Comparison of ENCODE assay signal across 8 mouse cellular contexts in genomic region chr15:102406196-102406911, GRCm38 (mm10). TPM values are rescaled to one million over a fixed set of nuclear protein-coding genes. Genes with fewer than 3 reads are reported as not detected.
DNase-seq lines count a peak whose midpoint lies in the region; ATAC-seq and TF ChIP-seq lines count a peak whose summit lies in the region.

No protein-coding gene starts in this region.

- no peaks in the 10 kb centered on the region for H3K27me3 ChIP-seq in ES-Bruce4 (ENCODE audit: control insufficient read depth, insufficient read depth, low read length, poor library complexity, severe bottlenecking)
- H3K27me3 ChIP-seq in forebrain, embryonic 10.5 days (ENCODE audit: poor library complexity, severe bottlenecking), result no peaks in the 10 kb centered on the region
- no peaks in the 10 kb centered on the region for H3K27me3 ChIP-seq in heart, postnatal 0 days (ENCODE audit: control insufficient read depth, insufficient read depth, low read length)
- no peaks in the 10 kb centered on the region for H3K27me3 ChIP-seq in lung, embryonic 14.5 days (ENCODE audit: insufficient read depth, low read length)

- H3K9ac ChIP-seq in ES-Bruce4 (ENCODE audit: low read depth, poor library complexity, severe bottlenecking), result peak overlapping the region; percentile 99
- H3K9ac ChIP-seq in heart, postnatal 0 days (replicated peaks; ENCODE audit: low read depth, low read length), result peak overlapping the region; percentile 96
- peak overlapping the region; percentile 96 for H3K9ac ChIP-seq in lung, embryonic 14.5 days

- H3K4me2 ChIP-seq in heart, postnatal 0 days (ENCODE audit: low read depth, low read length), result peak overlapping the region; percentile 60
- H3K4me2 ChIP-seq in lung, embryonic 14.5 days, result peak overlapping the region; percentile 56

- peak overlapping the region; percentile 51 for H3K4me3 ChIP-seq in ES-Bruce4 (ENCODE audit: low read depth, low read length)
- peak overlapping the region; percentile 79 for H3K4me3 ChIP-seq in forebrain, embryonic 10.5 days
- peak overlapping the region; percentile 78 for H3K4me3 ChIP-seq in heart, postnatal 0 days (ENCODE audit: low read depth, low read length)
- peak overlapping the region; percentile 72 for H3K4me3 ChIP-seq in lung, embryonic 14.5 days (ENCODE audit: low read depth, low read length)

- no peak for TF ChIP-seq CTCF in ES-Bruce4 (IDR thresholded peaks at IDR 0.05; ENCODE audit: low read depth, low read length)
- TF ChIP-seq CTCF in heart, postnatal 0 days (IDR thresholded peaks at IDR 0.05; ENCODE audit: low read depth), result no peak
- no peak for TF ChIP-seq CTCF in lung, embryonic 14.5 days (IDR thresholded peaks at IDR 0.05; ENCODE audit: low read depth)

- 0 out of 2 replicates have a peak, but pooled peaks have one; percentile 9 for TF ChIP-seq EP300 in ES-Bruce4 (IDR thresholded peaks at IDR 0.05; ENCODE audit: insufficient read depth, low read depth, low read length)
- TF ChIP-seq EP300 in heart, postnatal 0 days (IDR thresholded peaks at IDR 0.05; ENCODE audit: low read depth), result peak; percentile 35; the same call in 1 of the 2 replicates

- ATAC-seq in heart, postnatal 0 days (ENCODE audit: insufficient read depth, low read depth), result peak; percentile 89
- peak; percentile 21 for ATAC-seq in lung, embryonic 14.5 days (ENCODE audit: insufficient read depth)

- DNase-seq in c-Kit-negative CD71-positive TER-119-positive erythroid progenitor cells, embryonic 14.5 days (ENCODE audit: low read depth, low spot score), result peak; percentile 53
- peak; percentile 77 for DNase-seq in forebrain, embryonic 10.5 days (ENCODE audit: extremely low spot score, low spot score)
- DNase-seq in heart, postnatal 0 days (ENCODE audit: low spot score), result peak; percentile 74
- DNase-seq in layer of hippocampus, adult 18-20 months (ENCODE audit: low spot score in 2 of 2), result peak; percentile 57 to 63
- peak; percentile 86 for DNase-seq in lung, embryonic 14.5 days
- peak; percentile 76 for DNase-seq in ovary, postnatal 14 days (ENCODE audit: low spot score)
- DNase-seq in thymus, postnatal 4 days, result peak; percentile 96

- no peak overlapping the region for H3K27ac ChIP-seq in ES-Bruce4 (ENCODE audit: insufficient read depth, low read length)
- H3K27ac ChIP-seq in forebrain, embryonic 10.5 days, result peak overlapping the region; percentile 99
- H3K27ac ChIP-seq in heart, postnatal 0 days (ENCODE audit: low read depth), result peak overlapping the region; percentile 98
- peak overlapping the region; percentile 100 for H3K27ac ChIP-seq in lung, embryonic 14.5 days (ENCODE audit: low read depth)

- H3K36me3 ChIP-seq in ES-Bruce4 (ENCODE audit: control insufficient read depth, insufficient read depth, low read length, poor library complexity, severe bottlenecking), result peaks cover 40% of the 10 kb centered on the region
- H3K36me3 ChIP-seq in forebrain, embryonic 10.5 days (replicated peaks), result peaks cover 39% of the 10 kb centered on the region
- H3K36me3 ChIP-seq in heart, postnatal 0 days (replicated peaks; ENCODE audit: control insufficient read depth, insufficient read depth, low read length), result peaks cover 32% of the 10 kb centered on the region
- peaks cover 37% of the 10 kb centered on the region for H3K36me3 ChIP-seq in lung, embryonic 14.5 days (ENCODE audit: insufficient read depth)

- under 1% methylated on average over 25 of the region's 69 CpGs for WGBS in forebrain, embryonic 10.5 days
- under 1% methylated on average over 36 of the region's 69 CpGs for WGBS in heart, postnatal 0 days
- WGBS in lung, embryonic 14.5 days, result 1% methylated on average over 27 of the region's 69 CpGs

- TF ChIP-seq POLR2A in ES-Bruce4 (IDR thresholded peaks at IDR 0.05; ENCODE audit: insufficient read depth, low read length), result no peak

- no peaks in the 10 kb centered on the region for H3K9me3 ChIP-seq in ES-Bruce4 (replicated peaks; ENCODE audit: control insufficient read depth, insufficient read depth, low read length, poor library complexity, severe bottlenecking)
- no peaks in the 10 kb centered on the region for H3K9me3 ChIP-seq in forebrain, embryonic 10.5 days
- H3K9me3 ChIP-seq in heart, postnatal 0 days (replicated peaks; ENCODE audit: control insufficient read depth, low read length), result no peaks in the 10 kb centered on the region
- H3K9me3 ChIP-seq in lung, embryonic 14.5 days (ENCODE audit: low read depth, low read length), result no peaks in the 10 kb centered on the region

- peaks cover 5% of the 10 kb centered on the region for H3K4me1 ChIP-seq in ES-Bruce4 (ENCODE audit: control insufficient read depth, insufficient read depth, low read length)
- H3K4me1 ChIP-seq in forebrain, embryonic 10.5 days, result peaks cover 55% of the 10 kb centered on the region
- peaks cover 19% of the 10 kb centered on the region for H3K4me1 ChIP-seq in heart, postnatal 0 days (ENCODE audit: control insufficient read depth, insufficient read depth)
- H3K4me1 ChIP-seq in lung, embryonic 14.5 days (ENCODE audit: insufficient read depth), result peaks cover 21% of the 10 kb centered on the region

RNA-seq across cellular contexts. Expression of gene Sp1, which starts 0.4 kb away (rescaled TPM):
- 103 and 106 TPM in 2 replicates for polyA plus RNA-seq in ES-Bruce4 (2011; ENCODE audit: insufficient read depth, insufficient read length, low read depth, missing spikeins)
- polyA plus RNA-seq in forebrain, embryonic 10.5 days (2016; fragmentation: Nextera tagmentation; extraction: Ambion mirVana), result 9.7 and 9.9 TPM in 2 replicates
- 32.1 and 32.6 TPM in 2 replicates for total RNA-seq in heart, postnatal 0 days (2014; rRNA removed; ENCODE audit: low replicate concordance)
- 3.0 and 3.1 TPM in 2 replicates for polyA plus RNA-seq in heart, postnatal 0 days (2015; fragmentation: Nextera tagmentation; extraction: Ambion mirVana)
- 10 to 100 TPM; 25.7 to 26.3 TPM for total RNA-seq in layer of hippocampus, adult 18-20 months (2021)
- 15.3 and 16.1 TPM in 2 replicates for polyA plus RNA-seq in lung, embryonic 14.5 days (2014; fragmentation: Nextera tagmentation; extraction: Ambion mirVana)

RNA-seq across cellular contexts. Expression of gene Amhr2, which starts 38.8 kb away (rescaled TPM):
- polyA plus RNA-seq in ES-Bruce4 (2011; ENCODE audit: insufficient read depth, insufficient read length, low read depth, missing spikeins), result 1.8 and 2.8 TPM in 2 replicates
- 0.33 TPM in 1 of 2 replicates, not detected in the other for polyA plus RNA-seq in forebrain, embryonic 10.5 days (2016; fragmentation: Nextera tagmentation; extraction: Ambion mirVana)
- total RNA-seq in heart, postnatal 0 days (2014; rRNA removed; ENCODE audit: low replicate concordance), result 0.19 and 0.81 TPM in 2 replicates
- polyA plus RNA-seq in heart, postnatal 0 days (2015; fragmentation: Nextera tagmentation; extraction: Ambion mirVana), result 0.75 and 1.9 TPM in 2 replicates
- 1 to 10 TPM; 1.0 to 1.8 TPM for total RNA-seq in layer of hippocampus, adult 18-20 months (2021)
- polyA plus RNA-seq in lung, embryonic 14.5 days (2014; fragmentation: Nextera tagmentation; extraction: Ambion mirVana), result 0.21 and 0.85 TPM in 2 replicates

RNA-seq across cellular contexts. Expression of gene Sp7, which starts 39.4 kb away (rescaled TPM):
- polyA plus RNA-seq in ES-Bruce4 (2011; ENCODE audit: insufficient read depth, insufficient read length, low read depth, missing spikeins), result not detected in 2 replicates
- 0.25 and 0.42 TPM in 2 replicates for polyA plus RNA-seq in forebrain, embryonic 10.5 days (2016; fragmentation: Nextera tagmentation; extraction: Ambion mirVana)
- not detected in 2 replicates for total RNA-seq in heart, postnatal 0 days (2014; rRNA removed; ENCODE audit: low replicate concordance)
- not detected in 2 replicates for polyA plus RNA-seq in heart, postnatal 0 days (2015; fragmentation: Nextera tagmentation; extraction: Ambion mirVana)
- total RNA-seq in layer of hippocampus, adult 18-20 months (2021), result under 1 TPM; 0.41 to 0.45 TPM
- polyA plus RNA-seq in lung, embryonic 14.5 days (2014; fragmentation: Nextera tagmentation; extraction: Ambion mirVana), result 0.55 and 0.64 TPM in 2 replicates

RNA-seq across cellular contexts. Expression of gene Prr13, which starts 52.5 kb away (rescaled TPM):
- polyA plus RNA-seq in ES-Bruce4 (2011; ENCODE audit: insufficient read depth, insufficient read length, low read depth, missing spikeins), result 49.7 and 55.4 TPM in 2 replicates
- polyA plus RNA-seq in forebrain, embryonic 10.5 days (2016; fragmentation: Nextera tagmentation; extraction: Ambion mirVana), result 70.7 and 74.6 TPM in 2 replicates
- total RNA-seq in heart, postnatal 0 days (2014; rRNA removed; ENCODE audit: low replicate concordance), result 16.8 and 25.7 TPM in 2 replicates
- 71.4 and 73.4 TPM in 2 replicates for polyA plus RNA-seq in heart, postnatal 0 days (2015; fragmentation: Nextera tagmentation; extraction: Ambion mirVana)
- total RNA-seq in layer of hippocampus, adult 18-20 months (2021), result 10 to 100 TPM; 45.0 to 49.1 TPM
- 70.9 and 73.8 TPM in 2 replicates for polyA plus RNA-seq in lung, embryonic 14.5 days (2014; fragmentation: Nextera tagmentation; extraction: Ambion mirVana)

RNA-seq across cellular contexts. Expression of gene Aaas, which starts 55.8 kb away (rescaled TPM):
- 196 and 252 TPM in 2 replicates for polyA plus RNA-seq in ES-Bruce4 (2011; ENCODE audit: insufficient read depth, insufficient read length, low read depth, missing spikeins)
- 141 and 144 TPM in 2 replicates for polyA plus RNA-seq in forebrain, embryonic 10.5 days (2016; fragmentation: Nextera tagmentation; extraction: Ambion mirVana)
- 25.9 and 59.6 TPM in 2 replicates for total RNA-seq in heart, postnatal 0 days (2014; rRNA removed; ENCODE audit: low replicate concordance)
- polyA plus RNA-seq in heart, postnatal 0 days (2015; fragmentation: Nextera tagmentation; extraction: Ambion mirVana), result 18.8 and 20.4 TPM in 2 replicates
- 10 to 100 TPM; 19.2 to 23.6 TPM for total RNA-seq in layer of hippocampus, adult 18-20 months (2021)
- polyA plus RNA-seq in lung, embryonic 14.5 days (2014; fragmentation: Nextera tagmentation; extraction: Ambion mirVana), result 99.1 and 103 TPM in 2 replicates
